Mouse (Mus musculus) frontal cortex, postnatal 10 days (tissue): ENCODE measurements at regions not wholly inside any gene's neighbourhood (a gene's known extent, or its start where the extent isn't known, plus 50 kb on each side); places are given as distances from the start of the nearest gene placed in this dataset.

Source experiments
- DNase-seq, 2 experiments: peaks; one replicate each; pipeline ENCODE4 v3.0.0; 2022; ENCODE audit warnings: low spot score in 2 of 2, mixed read lengths in 1 of 2

GRCm38 (mm10) chr6:143536525-143537293, 369.7 kb downstream of the Etnk1 start:
- DNase-seq: no peak

- no peak for DNase-seq
These were observed 380.4 kb downstream of the Etnk1 start for GRCm38 (mm10) chr6:143547406-143547903.

- no peak for DNase-seq
These were observed 387.9 kb downstream of the Etnk1 start for GRCm38 (mm10) chr6:143554946-143555345.

GRCm38 (mm10) chr6:143558046-143558884, 391.2 kb downstream of the Etnk1 start:
- DNase-seq: no peak

- no peak for DNase-seq
These were observed 392.3 kb downstream of the Etnk1 start for GRCm38 (mm10) chr6:143559316-143559715.

GRCm38 (mm10) chr6:143561316-143562088, 394.5 kb downstream of the Etnk1 start:
- no peak for DNase-seq

GRCm38 (mm10) chr6:143571356-143572115, 404.5 kb downstream of the Etnk1 start:
- no peak for DNase-seq

GRCm38 (mm10) chr6:143579223-143579622, 412.2 kb downstream of the Etnk1 start:
- DNase-seq: no peak

GRCm38 (mm10) chr6:143589666-143590065, 422.6 kb downstream of the Etnk1 start:
- DNase-seq: no peak

- no peak for DNase-seq
These were observed 423.2 kb downstream of the Etnk1 start for GRCm38 (mm10) chr6:143590231-143590630.

GRCm38 (mm10) chr6:143592490-143592889, 425.5 kb downstream of the Etnk1 start:
- no peak for DNase-seq

- DNase-seq: no peak
These were observed 428.5 kb downstream of the Etnk1 start for GRCm38 (mm10) chr6:143595486-143595885.

- no peak for DNase-seq
These were observed 430.4 kb downstream of the Etnk1 start for GRCm38 (mm10) chr6:143597414-143597813.

- no peak for DNase-seq
These were observed 431.9 kb downstream of the Etnk1 start for GRCm38 (mm10) chr6:143598916-143599315.

- no peak for DNase-seq
These were observed 442.1 kb downstream of the Etnk1 start for GRCm38 (mm10) chr6:143609100-143609499.

GRCm38 (mm10) chr6:143612966-143613365, 445.9 kb downstream of the Etnk1 start:
- DNase-seq: no peak

- no peak for DNase-seq
These were observed 447.5 kb downstream of the Etnk1 start for GRCm38 (mm10) chr6:143614431-143614987.

- no peak for DNase-seq
These were observed 448.3 kb downstream of the Etnk1 start for GRCm38 (mm10) chr6:143615361-143615760.

- DNase-seq: no peak
These were observed 449.4 kb downstream of the Etnk1 start for GRCm38 (mm10) chr6:143616386-143616785.

- no peak for DNase-seq
These were observed 451.5 kb downstream of the Etnk1 start for GRCm38 (mm10) chr6:143618558-143618957.

GRCm38 (mm10) chr6:143620583-143620982, 453.6 kb downstream of the Etnk1 start:
- no peak for DNase-seq
